Mouse (Mus musculus): Measurements from ENCODE around the gene Adora3.

- TF ChIP-seq CTCF (IDR thresholded peaks at IDR 0.05; ENCODE audit: borderline replicate concordance, insufficient read depth, low read depth, low read length) (no peak), POLR2A (IDR thresholded peaks at IDR 0.05; ENCODE audit: borderline replicate concordance, insufficient read depth, low read length) (no peak)
These were observed 64.4 kb downstream of the Adora3 start for GRCm38 (mm10) chr3:105935033-105935432.
